Mouse (Mus musculus) heart, embryonic 15.5 days (tissue): ENCODE measurements around the gene Loxl4. TPM values are rescaled to one million over a fixed set of nuclear protein-coding genes. Genes with fewer than 3 reads are reported as not detected.

Experiments
- ATAC-seq: fragments of 200-750 bp; cut with Nextera tagmentation; replicated peaks from 2 replicates; pipeline ENCODE4 v1.8.0; 2017; ENCODE audit warnings: low read depth, moderate TSS enrichment; ENCODE audit not compliant: insufficient number of reproducible peaks, insufficient read depth, low FRiP score
- H3K27ac ChIP-seq: fragments of 300-500 bp; sonication (generic); 2 replicates; pipeline ENCODE4 v1.5.1; 2015; ENCODE audit warnings: mild to moderate bottlenecking, inconsistent platforms
- H3K27me3 ChIP-seq: fragments of 300-500 bp; sonication (generic); 2 replicates; pipeline ENCODE4 v1.6.1; 2015; ENCODE audit warnings: inconsistent platforms
- H3K36me3 ChIP-seq: fragments of 300-500 bp; sonication (generic); 2 replicates; pipeline ENCODE4 v1.6.1; 2015; ENCODE audit warnings: mild to moderate bottlenecking, inconsistent platforms
- H3K4me1 ChIP-seq: fragments of 300-500 bp; sonication (generic); replicated peaks from 2 replicates; pipeline ENCODE4 v1.6.1; 2015; ENCODE audit warnings: inconsistent platforms
- H3K4me2 ChIP-seq: fragments of 300-500 bp; sonication (generic); 2 replicates; pipeline ENCODE4 v1.6.1; 2015; ENCODE audit warnings: inconsistent platforms, mild to moderate bottlenecking, moderate library complexity
- H3K4me3 ChIP-seq: fragments of 300-500 bp; sonication (generic); 2 replicates; pipeline ENCODE4 v1.5.1; 2015; ENCODE audit warnings: mild to moderate bottlenecking, inconsistent platforms
- H3K9ac ChIP-seq: fragments of 300-500 bp; sonication (generic); 2 replicates; pipeline ENCODE4 v1.6.1; 2015; ENCODE audit warnings: mild to moderate bottlenecking, inconsistent platforms
- H3K9me3 ChIP-seq: fragments of 300-500 bp; sonication (generic); replicated peaks from 2 replicates; pipeline ENCODE4 v1.6.1; 2016; ENCODE audit warnings: inconsistent platforms
- WGBS: fragments of 180-500 bp; shearing (Covaris S2); methylation state at CpG from one replicate; pipeline ENCODE4 v1.1.7; 2015; ENCODE audit warnings: mixed read lengths; 5-methylcytosine and 5-hydroxymethylcytosine counted together
- polyA plus RNA-seq: library from polyadenylated mRNA; unstranded; fragments of >200 nt; fragmentation: Nextera tagmentation; extraction: Ambion mirVana; gene quantifications from 2 replicates; pipeline ENCODE4 v1.2.1, GENCODE M21; 2015

Gene Loxl4
- polyA plus RNA-seq, 1 experiment from 2014 or later, result 0.14 TPM

GRCm38 (mm10) chr19:42566283-42567019 lies 46.2 kb downstream of the Loxl4 start:
- peaks cover 3% of the 10 kb centered on the region; the same call in 1 of the 2 replicates for H3K36me3 ChIP-seq
- H3K9me3 ChIP-seq, result no peaks in the 10 kb centered on the region
- H3K4me1 ChIP-seq, result no peaks in the 10 kb centered on the region; the same call in 1 of the 2 replicates
- H3K4me3 ChIP-seq, result no peak overlapping the region
- no peak for ATAC-seq
- H3K9ac ChIP-seq, result no peak overlapping the region
- no peaks in the 10 kb centered on the region for H3K27me3 ChIP-seq
- H3K4me2 ChIP-seq, result no peak overlapping the region
- no peak overlapping the region for H3K27ac ChIP-seq
- WGBS, result 83% methylated on average over 4 of the region's 4 CpGs

- H3K9me3 ChIP-seq, result no peaks in the 10 kb centered on the region
- no peak overlapping the region for H3K27ac ChIP-seq
- no peak overlapping the region for H3K4me3 ChIP-seq
- WGBS, result 82% methylated on average over 3 of the region's 3 CpGs
- H3K4me2 ChIP-seq, result no peak overlapping the region
- peaks cover 3% of the 10 kb centered on the region; the same call in 1 of the 2 replicates for H3K36me3 ChIP-seq
- ATAC-seq, result no peak
- H3K4me1 ChIP-seq, result no peaks in the 10 kb centered on the region; the same call in 1 of the 2 replicates
- H3K9ac ChIP-seq, result no peak overlapping the region
- no peaks in the 10 kb centered on the region for H3K27me3 ChIP-seq
Measured at GRCm38 (mm10) chr19:42563726-42564270, 48.8 kb downstream of the Loxl4 start.

GRCm38 (mm10) chr19:42562981-42563380 lies 49.6 kb downstream of the Loxl4 start:
- Histone ChIP-seq H3K4me2 (no peak overlapping the region), H3K9ac (no peak overlapping the region), H3K27me3 (no peaks in the 10 kb centered on the region), H3K4me1 (no peaks in the 10 kb centered on the region; the same call in 1 of the 2 replicates), H3K9me3 (no peaks in the 10 kb centered on the region), H3K27ac (no peak overlapping the region), H3K36me3 (peaks cover 3% of the 10 kb centered on the region; the same call in 1 of the 2 replicates), H3K4me3 (no peak overlapping the region)
- 98% methylated on average over 3 of the region's 3 CpGs for WGBS
- ATAC-seq, result no peak

GRCm38 (mm10) chr19:42561991-42562390 lies 50.6 kb downstream of the Loxl4 start:
- no peak overlapping the region for H3K27ac ChIP-seq
- no peak overlapping the region for H3K9ac ChIP-seq
- no peaks in the 10 kb centered on the region for H3K27me3 ChIP-seq
- H3K4me3 ChIP-seq, result no peak overlapping the region
- no peak for ATAC-seq
- no peaks in the 10 kb centered on the region; the same call in 1 of the 2 replicates for H3K4me1 ChIP-seq
- 87% methylated on average over 1 of the region's 1 CpGs for WGBS
- no peak overlapping the region for H3K4me2 ChIP-seq
- no peaks in the 10 kb centered on the region for H3K9me3 ChIP-seq
- H3K36me3 ChIP-seq, result peaks cover 3% of the 10 kb centered on the region; the same call in 1 of the 2 replicates

- no peak overlapping the region for H3K9ac ChIP-seq
- 74% methylated on average over 3 of the region's 3 CpGs for WGBS
- ATAC-seq, result no peak
- no peaks in the 10 kb centered on the region for H3K4me1 ChIP-seq
- 0 out of 2 replicates have a peak, but pooled peaks cover 3% of the 10 kb centered on the region for H3K36me3 ChIP-seq
- H3K4me3 ChIP-seq, result no peak overlapping the region
- H3K27me3 ChIP-seq, result no peaks in the 10 kb centered on the region
- H3K27ac ChIP-seq, result no peak overlapping the region
- H3K9me3 ChIP-seq, result no peaks in the 10 kb centered on the region
- H3K4me2 ChIP-seq, result no peak overlapping the region
Measured at GRCm38 (mm10) chr19:42558701-42559100, 53.9 kb downstream of the Loxl4 start.

Other genes with a start within 250 kb of the Loxl4 start
- gene Crtac1, start 181.0 kb downstream of the Loxl4 start, polyA plus RNA-seq, result 0.69 and 1.5 TPM in 2 replicates
- 11.2 and 14.2 TPM in 2 replicates for gene R3hcc1l, start 94.1 kb downstream of the Loxl4 start, polyA plus RNA-seq
- 4.8 and 5.3 TPM in 2 replicates for gene Pyroxd2, start 140.0 kb upstream of the Loxl4 start, polyA plus RNA-seq
- gene Hps1, start 167.2 kb upstream of the Loxl4 start, polyA plus RNA-seq, result 4.3 and 7.4 TPM in 2 replicates